Mouse (Mus musculus): Measurements from ENCODE around the gene Aifm2. TPM values are rescaled to one million over a fixed set of nuclear protein-coding genes. Genes with fewer than 3 reads are reported as not detected.

Aifm2 gene
- polyA plus RNA-seq (2016; fragmentation: Nextera tagmentation; extraction: Ambion mirVana) = 6.7 and 7.3 TPM in 2 replicates

GRCm38 (mm10) chr10:61714771-61715461, at the start of gene Aifm2:
Gene Aifm2 (plus strand): TSS chr10:61715263.
- no peaks in the 10 kb centered on the region for H3K9me3 ChIP-seq
- H3K36me3 ChIP-seq = no peaks in the 10 kb centered on the region
- H3K9ac ChIP-seq (replicated peaks) = peak within 1 kb of the TSS; percentile 49
- peak within 1 kb of the TSS; percentile 90 for H3K4me2 ChIP-seq (replicated peaks)
- peaks cover 29% of the 10 kb centered on the region for H3K27me3 ChIP-seq
- WGBS = 13% methylated on average over 35 of the region's 36 CpGs
- peaks cover 7% of the 10 kb centered on the region for H3K4me1 ChIP-seq
- peak; percentile 82 for ATAC-seq (ENCODE audit: low FRiP score, low read depth)
- H3K4me3 ChIP-seq = peak within 1 kb of the TSS; percentile 53
- H3K27ac ChIP-seq (replicated peaks) = no peak within 1 kb of the TSS

- Histone ChIP-seq H3K4me3 (no peak overlapping the region), H3K27me3 (no peaks in the 10 kb centered on the region), H3K9me3 (no peaks in the 10 kb centered on the region), H3K27ac (replicated peaks) (no peak overlapping the region), H3K4me1 (no peaks in the 10 kb centered on the region), H3K36me3 (peaks cover 79% of the 10 kb centered on the region), H3K9ac (replicated peaks) (no peak overlapping the region), H3K4me2 (replicated peaks) (no peak overlapping the region)
- no peak for ATAC-seq (ENCODE audit: low FRiP score, low read depth)
- WGBS = 96% methylated on average over 3 of the region's 3 CpGs
These were observed 49.4 kb upstream of the Aifm2 start for GRCm38 (mm10) chr10:61665651-61666050.

GRCm38 (mm10) chr10:61669289-61669688, 45.8 kb upstream of the Aifm2 start:
- no peaks in the 10 kb centered on the region for H3K9me3 ChIP-seq
- H3K27me3 ChIP-seq = no peaks in the 10 kb centered on the region
- H3K4me1 ChIP-seq = no peaks in the 10 kb centered on the region
- no peak overlapping the region for H3K4me2 ChIP-seq (replicated peaks)
- no peak overlapping the region for H3K27ac ChIP-seq (replicated peaks)
- H3K9ac ChIP-seq (replicated peaks) = no peak overlapping the region
- no peak overlapping the region for H3K4me3 ChIP-seq
- 88% methylated on average over 7 of the region's 7 CpGs for WGBS
- no peak for ATAC-seq (ENCODE audit: low FRiP score, low read depth)
- H3K36me3 ChIP-seq = peaks cover 84% of the 10 kb centered on the region

- no peak for ATAC-seq (ENCODE audit: low FRiP score, low read depth)
- H3K27me3 ChIP-seq = no peaks in the 10 kb centered on the region
- peaks cover 83% of the 10 kb centered on the region for H3K36me3 ChIP-seq
- no peak overlapping the region for H3K9ac ChIP-seq (replicated peaks)
- H3K27ac ChIP-seq (replicated peaks) = no peak overlapping the region
- H3K4me2 ChIP-seq (replicated peaks) = no peak overlapping the region
- H3K4me1 ChIP-seq = no peaks in the 10 kb centered on the region
- no peak overlapping the region for H3K4me3 ChIP-seq
- H3K9me3 ChIP-seq = no peaks in the 10 kb centered on the region
These were observed 45.2 kb upstream of the Aifm2 start for GRCm38 (mm10) chr10:61669896-61670295.

GRCm38 (mm10) chr10:61670758-61671157, 44.3 kb upstream of the Aifm2 start:
- Histone ChIP-seq H3K9me3 (no peaks in the 10 kb centered on the region), H3K4me3 (no peak overlapping the region), H3K9ac (replicated peaks) (no peak overlapping the region), H3K4me1 (no peaks in the 10 kb centered on the region), H3K36me3 (peaks cover 82% of the 10 kb centered on the region), H3K27me3 (no peaks in the 10 kb centered on the region), H3K27ac (replicated peaks) (no peak overlapping the region), H3K4me2 (replicated peaks) (no peak overlapping the region)
- ATAC-seq (ENCODE audit: low FRiP score, low read depth) = no peak
- WGBS = 94% methylated on average over 3 of the region's 3 CpGs

DNA sequence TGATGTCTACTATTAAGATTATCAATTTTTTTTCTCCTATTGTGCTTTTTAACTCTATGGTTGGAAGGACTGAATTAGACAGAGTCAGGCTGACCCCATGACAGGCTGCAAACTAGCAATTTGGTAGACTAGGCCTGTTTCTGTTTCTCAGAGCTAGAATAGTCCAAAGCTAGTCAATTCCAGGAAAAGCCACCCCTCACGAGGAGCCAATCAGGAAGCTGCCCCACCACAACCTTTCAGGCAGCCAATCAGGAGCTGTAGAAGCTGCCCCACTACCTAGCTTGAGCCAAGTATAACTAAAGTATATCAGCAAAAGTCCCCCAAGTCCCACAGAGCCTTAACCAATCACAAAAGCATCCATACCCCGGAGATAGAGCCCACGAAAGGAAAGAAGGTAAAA, 39.1 kb upstream of the Aifm2 start:
- Histone ChIP-seq H3K9me3 (no peaks in the 10 kb centered on the region), H3K4me2 (replicated peaks) (no peak overlapping the region), H3K27me3 (no peaks in the 10 kb centered on the region), H3K9ac (replicated peaks) (no peak overlapping the region), H3K36me3 (peaks cover 44% of the 10 kb centered on the region), H3K4me3 (no peak overlapping the region), H3K4me1 (peaks cover 6% of the 10 kb centered on the region), H3K27ac (replicated peaks) (no peak overlapping the region)
- ATAC-seq (ENCODE audit: low FRiP score, low read depth) = no peak
- WGBS = 83% methylated on average over 3 of the region's 3 CpGs

DNA sequence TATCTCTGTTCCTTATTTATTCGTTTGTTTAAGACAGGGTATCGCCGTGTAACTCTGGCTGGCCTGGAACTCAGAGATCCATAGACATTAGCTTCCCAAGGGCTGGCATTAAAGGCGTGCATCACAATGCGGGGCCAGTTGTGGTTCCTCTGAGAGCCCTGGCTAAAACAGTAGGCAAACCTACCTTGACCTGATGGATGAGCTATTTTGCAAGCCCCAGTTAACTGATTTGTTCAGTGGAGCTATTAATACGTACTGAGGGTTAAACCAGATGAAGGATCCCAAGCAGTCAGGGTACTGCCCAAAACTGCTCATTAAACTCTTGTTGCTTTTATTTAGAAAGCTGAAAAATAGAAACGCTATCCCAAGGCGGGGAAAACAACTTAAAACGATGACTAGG, 35.5 kb upstream of the Aifm2 start:
- WGBS = 35% methylated on average over 9 of the region's 9 CpGs

GRCm38 (mm10) chr10:61680015-61680913, 34.8 kb upstream of the Aifm2 start, which contains the start of gene Sar1a:
Gene Sar1a (plus strand): TSS chr10:61680299.
- peak; percentile 100 for ATAC-seq (ENCODE audit: low FRiP score, low read depth)
- Histone ChIP-seq H3K4me1 (peaks cover 15% of the 10 kb centered on the region), H3K27me3 (no peaks in the 10 kb centered on the region), H3K4me3 (peak within 1 kb of the TSS; percentile 99), H3K9me3 (no peaks in the 10 kb centered on the region), H3K4me2 (replicated peaks) (peak within 1 kb of the TSS; percentile 82), H3K9ac (replicated peaks) (peak within 1 kb of the TSS; percentile 97), H3K27ac (replicated peaks) (peak within 1 kb of the TSS; percentile 73), H3K36me3 (peaks cover 14% of the 10 kb centered on the region)
- under 1% methylated on average over 83 of the region's 84 CpGs for WGBS

More for the DNA sequence above, 35.5 kb upstream of the Aifm2 start:
- peak overlapping the region; percentile 46; the same call in 1 of the 2 replicates for H3K27ac ChIP-seq (replicated peaks)
- H3K36me3 ChIP-seq = peaks cover 12% of the 10 kb centered on the region
- H3K27me3 ChIP-seq = no peaks in the 10 kb centered on the region
- ATAC-seq (ENCODE audit: low FRiP score, low read depth) = no peak; the same call in 1 of the 2 replicates
- peaks cover 15% of the 10 kb centered on the region for H3K4me1 ChIP-seq
- H3K9ac ChIP-seq (replicated peaks) = peak overlapping the region; percentile 97
- peak overlapping the region; percentile 82 for H3K4me2 ChIP-seq (replicated peaks)
- H3K9me3 ChIP-seq = no peaks in the 10 kb centered on the region
- peak overlapping the region; percentile 99 for H3K4me3 ChIP-seq

- Histone ChIP-seq H3K36me3 (peaks cover 88% of the 10 kb centered on the region), H3K27ac (replicated peaks) (no peak overlapping the region), H3K4me3 (no peak overlapping the region), H3K27me3 (no peaks in the 10 kb centered on the region), H3K4me2 (replicated peaks) (no peak overlapping the region), H3K9me3 (no peaks in the 10 kb centered on the region), H3K9ac (replicated peaks) (no peak overlapping the region), H3K4me1 (no peaks in the 10 kb centered on the region)
- no peak for ATAC-seq (ENCODE audit: low FRiP score, low read depth)
- 91% methylated on average over 8 of the region's 8 CpGs for WGBS
These were observed 25.7 kb upstream of the Aifm2 start for GRCm38 (mm10) chr10:61689405-61689804.

DNA sequence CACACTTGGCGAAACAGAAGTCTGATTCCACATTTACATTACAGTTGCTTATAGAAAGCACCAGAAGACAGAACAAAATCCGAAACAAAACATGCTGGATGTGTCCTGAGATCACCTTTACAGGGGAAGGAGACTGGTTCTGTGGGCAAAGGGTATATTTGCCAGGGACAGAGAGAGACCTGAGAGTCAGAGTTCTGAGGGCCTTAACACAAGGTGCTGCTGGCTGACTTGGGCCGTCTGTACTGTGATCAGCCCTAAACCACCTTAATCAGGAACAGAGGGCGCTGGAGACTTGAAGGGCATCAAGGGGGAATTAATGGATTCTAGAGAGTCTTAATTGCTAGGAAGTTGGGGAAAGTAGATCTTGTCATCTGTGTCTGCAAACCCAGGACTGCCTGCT, 21.5 kb upstream of the Aifm2 start:
- Histone ChIP-seq H3K27ac (replicated peaks) (no peak overlapping the region), H3K9ac (replicated peaks) (no peak overlapping the region), H3K36me3 (peaks cover 49% of the 10 kb centered on the region), H3K9me3 (no peaks in the 10 kb centered on the region), H3K4me1 (peaks cover 23% of the 10 kb centered on the region), H3K27me3 (peaks cover 9% of the 10 kb centered on the region; the same call in 1 of the 2 replicates), H3K4me2 (replicated peaks) (no peak overlapping the region), H3K4me3 (no peak overlapping the region)
- no peak for ATAC-seq (ENCODE audit: low FRiP score, low read depth)
- WGBS = 82% methylated on average over 4 of the region's 4 CpGs

DNA sequence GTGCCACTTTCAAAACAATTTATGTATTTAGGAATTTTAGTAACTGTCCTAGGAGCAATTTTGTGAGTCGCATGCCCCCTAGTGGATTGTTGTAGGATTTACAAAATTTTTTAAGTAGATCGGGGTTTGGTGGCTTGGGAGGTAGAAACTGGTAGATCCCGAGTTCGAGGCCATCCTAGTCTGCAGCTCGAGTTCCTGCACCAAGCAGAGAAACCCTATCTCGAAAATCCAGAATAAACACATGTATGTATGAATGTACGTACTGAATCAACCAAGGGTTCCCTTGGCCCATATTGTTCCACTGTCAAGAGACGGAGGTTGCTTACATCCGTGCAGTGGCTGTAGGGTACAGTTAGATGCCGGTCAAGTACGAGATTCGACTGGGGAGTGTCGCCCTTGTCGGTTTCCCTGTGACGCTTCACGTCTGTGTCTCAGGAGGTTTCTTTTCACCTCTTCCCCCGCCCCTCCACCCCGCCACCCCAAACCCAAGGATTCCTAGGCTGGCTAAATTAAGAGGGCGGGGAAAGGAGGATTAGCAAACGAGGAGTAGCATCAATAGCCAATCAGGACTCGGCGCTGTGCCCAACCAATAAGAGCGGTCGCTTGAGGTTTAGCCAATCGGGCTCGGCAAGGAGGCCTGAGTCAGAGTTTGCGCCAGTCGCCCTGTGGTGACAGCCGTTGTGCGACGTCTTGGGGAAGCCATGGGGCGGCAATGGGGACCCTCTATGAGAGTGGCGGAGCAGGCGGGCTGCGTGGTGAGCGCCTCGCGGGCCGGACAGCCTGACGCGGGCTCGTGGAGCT, 20.0 kb upstream of the Aifm2 start, which contains the start of gene Tysnd1:
Gene Tysnd1 (plus strand): TSS at position 645 of the 801 bp plus-strand sequence.
- H3K4me3 ChIP-seq = peak within 1 kb of the TSS; percentile 95
- peak within 1 kb of the TSS; percentile 76 for H3K9ac ChIP-seq (replicated peaks)
- H3K27me3 ChIP-seq = peaks cover 9% of the 10 kb centered on the region; the same call in 1 of the 2 replicates
- ATAC-seq (ENCODE audit: low FRiP score, low read depth) = peak; percentile 98
- peak within 1 kb of the TSS; percentile 100 for H3K4me2 ChIP-seq (replicated peaks)
- H3K36me3 ChIP-seq = peaks cover 39% of the 10 kb centered on the region
- WGBS = under 1% methylated on average over 41 of the region's 42 CpGs
- H3K27ac ChIP-seq (replicated peaks) = peak within 1 kb of the TSS; percentile 50
- H3K4me1 ChIP-seq = peaks cover 23% of the 10 kb centered on the region
- H3K9me3 ChIP-seq = no peaks in the 10 kb centered on the region
